Mouse (Mus musculus) retina, adult 2 months (tissue): ENCODE results near the gene Ppp4r3a.
A peak's percentile ranks its signal among the peaks of the same experiment; 100 is the strongest.
"Not testable (repeated sequence)": the region's sequence is repeated elsewhere in the genome, so short reads cannot be mapped to it uniquely, and the experiment has no call there.

ENCODE experiments used
- DNase-seq: peaks from one replicate; pipeline ENCODE4 v3.0.0-alpha.2; 2012; ENCODE audit warnings: low read depth, low spot score

Ppp4r3a gene

GRCm38 (mm10) chr12:101083076-101083838 is at the start of gene Ppp4r3a:
Gene Ppp4r3a (minus strand): TSS chr12:101083702.
- DNase-seq = peak; percentile 93

GRCm38 (mm10) chr12:101123013-101123412 is 39.5 kb upstream of the Ppp4r3a start:
- no peak for DNase-seq

GRCm38 (mm10) chr12:101122066-101122465 is 38.6 kb upstream of the Ppp4r3a start:
- not testable (repeated sequence) for DNase-seq

GRCm38 (mm10) chr12:101109794-101110585 is 26.5 kb upstream of the Ppp4r3a start:
- not testable (repeated sequence) for DNase-seq

- no peak for DNase-seq
Measured at GRCm38 (mm10) chr12:101107722-101108121, 24.2 kb upstream of the Ppp4r3a start.

- DNase-seq = no peak
Measured at GRCm38 (mm10) chr12:101105571-101105970, 22.1 kb upstream of the Ppp4r3a start.

- no peak for DNase-seq
Measured at GRCm38 (mm10) chr12:101102648-101103047, 19.1 kb upstream of the Ppp4r3a start.

GRCm38 (mm10) chr12:101093678-101094077 is 10.2 kb upstream of the Ppp4r3a start:
- not testable (repeated sequence) for DNase-seq

- DNase-seq = no peak
Measured at GRCm38 (mm10) chr12:101089955-101090354, 6.5 kb upstream of the Ppp4r3a start.

- DNase-seq = no peak
Measured at GRCm38 (mm10) chr12:101087406-101087805, 3.9 kb upstream of the Ppp4r3a start.

GRCm38 (mm10) chr12:101084881-101085666 is 1.6 kb upstream of the Ppp4r3a start:
- no peak for DNase-seq

GRCm38 (mm10) chr12:101084237-101084636 is 735 bp upstream of the Ppp4r3a start:
- DNase-seq = no peak

GRCm38 (mm10) chr12:101083839-101084195 is 315 bp upstream of the Ppp4r3a start:
- DNase-seq = no peak

- DNase-seq = no peak
Measured at GRCm38 (mm10) chr12:101082296-101083075, 1.0 kb downstream of the Ppp4r3a start.

- DNase-seq = no peak
Measured at GRCm38 (mm10) chr12:101077955-101078354, 5.5 kb downstream of the Ppp4r3a start.

- DNase-seq = no peak
Measured at GRCm38 (mm10) chr12:101075433-101075832, 8.1 kb downstream of the Ppp4r3a start.

- no peak for DNase-seq
Measured at GRCm38 (mm10) chr12:101074821-101075429, 8.6 kb downstream of the Ppp4r3a start.

GRCm38 (mm10) chr12:101069813-101070212 is 13.7 kb downstream of the Ppp4r3a start:
- no peak for DNase-seq

- no peak for DNase-seq
Measured at GRCm38 (mm10) chr12:101066329-101066728, 17.2 kb downstream of the Ppp4r3a start.

- DNase-seq = no peak
Measured at GRCm38 (mm10) chr12:101039956-101040355, 43.5 kb downstream of the Ppp4r3a start.
